Mouse (Mus musculus): ENCODE data around the gene Mical3.

DNA sequence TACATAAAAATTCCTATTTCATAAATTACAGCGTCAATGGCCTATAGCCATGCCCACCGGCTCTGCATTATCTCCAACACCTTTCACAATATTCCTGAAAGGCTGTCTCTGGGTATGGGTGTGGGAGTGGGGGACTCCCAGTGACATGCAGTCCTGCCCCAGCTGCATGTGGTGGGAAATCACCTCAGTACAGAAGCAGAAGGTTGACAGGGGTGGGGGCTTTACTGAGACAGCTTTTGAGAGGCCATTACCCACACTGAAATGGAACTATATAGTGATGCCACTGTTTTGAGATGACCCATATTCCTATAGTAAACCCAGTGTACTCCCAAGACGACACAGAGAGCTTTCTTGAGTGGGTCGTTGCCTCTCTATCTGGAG lies 31.6 kb downstream of the Mical3 start:
- TF ChIP-seq POLR2A (IDR thresholded peaks at IDR 0.05; ENCODE audit: low read depth, low read length) (no peak), CTCF (IDR thresholded peaks at IDR 0.05; ENCODE audit: borderline replicate concordance, insufficient read depth, low read length) (no peak)
